Mouse (Mus musculus) midbrain, embryonic 14.5 days (tissue): ENCODE results near the gene Tmem132b. TPM values are rescaled to one million over a fixed set of nuclear protein-coding genes. Genes with fewer than 3 reads are reported as not detected.

Experiments used
- ATAC-seq: fragments of 200-750 bp; cut with Nextera tagmentation; 2 replicates; pipeline ENCODE4 v1.8.0; 2017; ENCODE audit warnings: moderate number of reproducible peaks, moderate library complexity; ENCODE audit not compliant: low FRiP score, low TSS enrichment
- DNase-seq: peaks from one replicate; pipeline ENCODE4 v3.0.0-alpha.2; 2015
- H3K27ac ChIP-seq: fragments of 300-500 bp; sonication (generic); replicated peaks from 2 replicates; pipeline ENCODE4 v1.5.1; 2014; ENCODE audit warnings: mild to moderate bottlenecking, low read depth, low read length, moderate library complexity
- H3K27me3 ChIP-seq: fragments of 300-500 bp; sonication (generic); 2 replicates; pipeline ENCODE4 v1.6.1; 2014; ENCODE audit warnings: low read length, control low read depth, mixed read lengths; ENCODE audit not compliant: control insufficient read depth, insufficient read depth
- H3K36me3 ChIP-seq: fragments of 300-500 bp; sonication (generic); 2 replicates; pipeline ENCODE4 v1.6.1; 2014; ENCODE audit warnings: low read length, control low read depth; ENCODE audit not compliant: control insufficient read depth, insufficient read depth
- H3K4me1 ChIP-seq: fragments of 300-500 bp; sonication (generic); 2 replicates; pipeline ENCODE4 v1.6.1; 2014; ENCODE audit warnings: mild to moderate bottlenecking, antibody characterized with exemption, low read length, control low read depth; ENCODE audit not compliant: control insufficient read depth, insufficient read depth
- H3K4me2 ChIP-seq: fragments of 300-500 bp; sonication (generic); 2 replicates; pipeline ENCODE4 v1.6.1; 2014; ENCODE audit warnings: mild to moderate bottlenecking, low read length, moderate library complexity
- H3K4me3 ChIP-seq: fragments of 300-500 bp; sonication (generic); replicated peaks from 2 replicates; pipeline ENCODE4 v1.5.1; 2014; ENCODE audit warnings: low read depth, low read length
- H3K9ac ChIP-seq: fragments of 300-500 bp; sonication (generic); replicated peaks from 2 replicates; pipeline ENCODE4 v1.6.1; 2014; ENCODE audit warnings: mild to moderate bottlenecking, low read length, moderate library complexity
- H3K9me3 ChIP-seq: fragments of 300-500 bp; sonication (generic); 2 replicates; pipeline ENCODE4 v1.6.1; 2016; ENCODE audit warnings: low read length, control low read depth, mixed read lengths; ENCODE audit not compliant: control insufficient read depth
- WGBS: fragments of 180-500 bp; shearing (Covaris S2); extraction: QIAGEN DNeasy Blood & Tissue Kit; methylation state at CpG from one replicate; pipeline ENCODE4 v1.1.7; 2014; 5-methylcytosine and 5-hydroxymethylcytosine counted together
- polyA plus RNA-seq: library from polyadenylated mRNA; unstranded; fragments of >200 nt; fragmentation: Nextera tagmentation; extraction: Ambion mirVana; gene quantifications from 2 replicates; pipeline ENCODE4 v1.2.1, GENCODE M21; 2014

Tmem132b gene
- polyA plus RNA-seq, 1 experiment from 2014 or later: 4.9 TPM

GRCm38 (mm10) chr5:125728521-125728920, 196.9 kb downstream of the Tmem132b start:
- no peaks in the 10 kb centered on the region for H3K27me3 ChIP-seq
- WGBS: 83% methylated on average over 3 of the region's 3 CpGs
- no peak overlapping the region for H3K4me3 ChIP-seq
- H3K9me3 ChIP-seq: peaks cover 6% of the 10 kb centered on the region; the same call in 1 of the 2 replicates
- ATAC-seq (no peak), DNase-seq (no peak)
- H3K36me3 ChIP-seq: no peaks in the 10 kb centered on the region
- no peaks in the 10 kb centered on the region for H3K4me1 ChIP-seq
- H3K9ac ChIP-seq: no peak overlapping the region
- H3K27ac ChIP-seq: no peak overlapping the region
- H3K4me2 ChIP-seq: no peak overlapping the region

- no peaks in the 10 kb centered on the region for H3K27me3 ChIP-seq
- H3K4me3 ChIP-seq: no peak overlapping the region
- H3K4me2 ChIP-seq: no peak overlapping the region
- WGBS: 95% methylated on average over 1 of the region's 1 CpGs
- H3K9me3 ChIP-seq: peaks cover 10% of the 10 kb centered on the region; the same call in 1 of the 2 replicates
- no peak overlapping the region for H3K9ac ChIP-seq
- no peaks in the 10 kb centered on the region for H3K36me3 ChIP-seq
- H3K4me1 ChIP-seq: no peaks in the 10 kb centered on the region
- DNase-seq: no peak
- ATAC-seq: no peak
- H3K27ac ChIP-seq: no peak overlapping the region
These were observed 202.2 kb downstream of the Tmem132b start for GRCm38 (mm10) chr5:125733806-125734205.

GRCm38 (mm10) chr5:125737105-125737504, 205.5 kb downstream of the Tmem132b start:
- no peak overlapping the region for H3K9ac ChIP-seq
- no peak overlapping the region for H3K27ac ChIP-seq
- WGBS: 55% methylated on average over 9 of the region's 9 CpGs
- DNase-seq (peak; percentile 29), ATAC-seq (no peak)
- H3K27me3 ChIP-seq: no peaks in the 10 kb centered on the region
- H3K36me3 ChIP-seq: no peaks in the 10 kb centered on the region
- H3K4me3 ChIP-seq: no peak overlapping the region
- no peaks in the 10 kb centered on the region for H3K4me1 ChIP-seq
- H3K4me2 ChIP-seq: no peak overlapping the region
- peaks cover 10% of the 10 kb centered on the region; the same call in 1 of the 2 replicates for H3K9me3 ChIP-seq

- Histone ChIP-seq H3K36me3 (no peaks in the 10 kb centered on the region), H3K4me1 (peaks cover 6% of the 10 kb centered on the region; the same call in 1 of the 2 replicates), H3K27me3 (no peaks in the 10 kb centered on the region), H3K9ac (no peak overlapping the region), H3K4me2 (no peak overlapping the region), H3K9me3 (no peaks in the 10 kb centered on the region), H3K4me3 (no peak overlapping the region), H3K27ac (no peak overlapping the region)
- no peak for ATAC-seq
- peak; percentile 47 for DNase-seq
- 78% methylated on average over 6 of the region's 6 CpGs for WGBS
These were observed 211.9 kb downstream of the Tmem132b start for GRCm38 (mm10) chr5:125743503-125743902.

DNA sequence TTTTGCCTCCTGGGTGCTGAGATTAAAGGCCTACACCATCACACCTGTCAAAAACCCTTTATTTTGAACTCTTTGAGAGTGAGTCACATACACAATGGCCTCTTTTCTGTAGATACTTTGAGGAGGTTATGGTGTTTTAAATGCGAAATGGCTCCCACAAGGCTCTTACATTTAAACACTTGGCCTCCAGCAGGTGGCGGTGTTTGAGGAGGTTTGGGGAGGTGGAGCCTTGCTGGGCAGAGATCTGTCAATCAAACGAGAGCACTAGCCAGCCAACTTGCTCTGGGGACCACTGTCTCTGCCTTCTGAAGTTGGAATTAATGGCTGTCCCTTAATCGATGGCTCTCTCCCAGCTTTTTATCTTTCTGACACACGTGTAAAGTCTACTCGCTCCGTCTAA, 214.2 kb downstream of the Tmem132b start:
- ATAC-seq: no peak
- Histone ChIP-seq H3K36me3 (no peaks in the 10 kb centered on the region), H3K4me2 (no peak overlapping the region), H3K9me3 (no peaks in the 10 kb centered on the region), H3K4me1 (peaks cover 6% of the 10 kb centered on the region; the same call in 1 of the 2 replicates), H3K27ac (no peak overlapping the region), H3K9ac (no peak overlapping the region), H3K4me3 (no peak overlapping the region), H3K27me3 (no peaks in the 10 kb centered on the region)
- DNase-seq: peak; percentile 65
- 65% methylated on average over 7 of the region's 7 CpGs for WGBS

DNA sequence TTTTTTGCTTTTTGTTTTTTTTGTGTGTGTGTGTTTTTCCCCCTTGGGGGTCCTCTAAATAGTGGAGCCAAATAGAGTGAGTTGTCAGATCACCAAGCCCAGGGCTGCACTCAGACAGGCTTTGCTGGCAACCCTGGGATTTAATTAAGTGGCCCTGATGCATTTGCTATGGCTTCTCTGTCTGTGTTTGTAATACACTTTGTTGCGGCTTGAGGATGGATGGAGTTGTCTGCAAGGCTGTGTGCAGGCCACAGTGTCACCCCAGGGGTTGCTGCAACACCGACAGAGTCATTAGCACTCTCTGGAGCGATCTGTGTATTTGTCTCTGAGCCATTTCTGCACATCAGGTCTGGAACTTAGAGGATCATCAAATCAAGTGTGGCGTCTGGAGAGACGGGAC, 219.9 kb downstream of the Tmem132b start:
- no peaks in the 10 kb centered on the region for H3K9me3 ChIP-seq
- H3K27me3 ChIP-seq: no peaks in the 10 kb centered on the region
- no peaks in the 10 kb centered on the region for H3K36me3 ChIP-seq
- 72% methylated on average over 5 of the region's 5 CpGs for WGBS
- no peak overlapping the region for H3K4me2 ChIP-seq
- no peak overlapping the region for H3K9ac ChIP-seq
- no peak for DNase-seq
- H3K4me1 ChIP-seq: no peaks in the 10 kb centered on the region
- H3K4me3 ChIP-seq: no peak overlapping the region
- no peak for ATAC-seq
- H3K27ac ChIP-seq: no peak overlapping the region

- no peak for ATAC-seq
- no peak for DNase-seq
- Histone ChIP-seq H3K36me3 (no peaks in the 10 kb centered on the region), H3K4me3 (no peak overlapping the region), H3K27me3 (no peaks in the 10 kb centered on the region), H3K27ac (no peak overlapping the region), H3K9ac (no peak overlapping the region), H3K4me2 (no peak overlapping the region), H3K4me1 (no peaks in the 10 kb centered on the region), H3K9me3 (no peaks in the 10 kb centered on the region)
- 86% methylated on average over 5 of the region's 5 CpGs for WGBS
These were observed 221.0 kb downstream of the Tmem132b start for GRCm38 (mm10) chr5:125752546-125752945.

DNA sequence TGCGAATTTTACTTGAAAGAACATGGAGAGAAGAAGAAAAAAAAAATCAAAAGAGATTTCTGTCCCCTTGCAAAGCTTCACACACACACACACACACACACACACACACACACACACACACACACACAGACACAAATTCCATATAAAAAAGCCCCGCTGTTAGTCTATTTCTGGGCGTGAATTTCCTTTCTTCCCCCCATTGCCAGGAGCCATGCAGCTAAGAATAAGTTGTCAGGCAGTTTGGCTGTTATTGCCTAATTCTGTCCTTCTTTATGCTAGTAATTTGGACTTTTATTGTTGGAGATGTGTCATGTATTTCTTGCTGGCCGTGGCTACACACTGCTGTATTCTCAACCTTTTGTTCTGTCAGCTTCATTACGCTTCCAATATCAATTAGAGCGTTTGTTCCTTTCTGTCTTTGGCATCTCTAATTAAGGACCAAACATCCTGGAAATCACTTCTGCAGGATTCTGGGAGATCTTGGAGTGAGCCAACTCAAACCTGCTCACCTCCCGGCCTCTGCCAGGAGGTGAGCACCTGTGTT, 225.5 kb downstream of the Tmem132b start:
- Histone ChIP-seq H3K27ac (no peak overlapping the region), H3K36me3 (no peaks in the 10 kb centered on the region), H3K9ac (no peak overlapping the region), H3K4me1 (no peaks in the 10 kb centered on the region), H3K27me3 (no peaks in the 10 kb centered on the region), H3K4me3 (no peak overlapping the region), H3K4me2 (no peak overlapping the region), H3K9me3 (no peaks in the 10 kb centered on the region)
- no peak for ATAC-seq
- DNase-seq: no peak
- WGBS: 90% methylated on average over 7 of the region's 7 CpGs

GRCm38 (mm10) chr5:125758506-125758905, 226.9 kb downstream of the Tmem132b start:
- Histone ChIP-seq H3K27me3 (no peaks in the 10 kb centered on the region), H3K9ac (no peak overlapping the region), H3K9me3 (no peaks in the 10 kb centered on the region; the same call in 1 of the 2 replicates), H3K27ac (no peak overlapping the region), H3K4me3 (no peak overlapping the region), H3K4me1 (no peaks in the 10 kb centered on the region), H3K36me3 (no peaks in the 10 kb centered on the region), H3K4me2 (no peak overlapping the region)
- 59% methylated on average over 1 of the region's 1 CpGs for WGBS
- ATAC-seq: no peak
- no peak for DNase-seq
